Mouse (Mus musculus) C2C12 (cell line): ENCODE results near the gene Cat. TPM values are rescaled to one million over a fixed set of nuclear protein-coding genes. Genes with fewer than 3 reads are reported as not detected.

Source experiments
- H3K27me3 ChIP-seq: one replicate; pipeline ENCODE4 v1.6.1; 2011; ENCODE audit not compliant: control insufficient read depth, insufficient read depth, insufficient read length
- H3K36me3 ChIP-seq: one replicate; pipeline ENCODE4 v1.6.1; 2011; ENCODE audit not compliant: control insufficient read depth, insufficient read depth
- H3K4me3 ChIP-seq: one replicate; pipeline ENCODE4 v1.5.1; 2011; ENCODE audit warnings: mild to moderate bottlenecking, control low read depth; ENCODE audit not compliant: poor library complexity, insufficient read depth, severe bottlenecking
- H3K79me2 ChIP-seq: one replicate; pipeline ENCODE4 v1.6.1; 2011; ENCODE audit not compliant: control insufficient read depth, insufficient read depth
- H3K79me3 ChIP-seq: one replicate; pipeline ENCODE4 v1.6.1; 2011; ENCODE audit warnings: low read depth, control low read depth
- H3ac ChIP-seq: one replicate; pipeline ENCODE3; 2011; ENCODE audit warnings: low read depth; ENCODE audit not compliant: control insufficient read depth, insufficient read length
- CEBPB ChIP-seq: IDR thresholded peaks from one replicate; pipeline ENCODE4 v1.6.1; 2011; ENCODE audit warnings: low read depth, mild to moderate bottlenecking, control low read depth, moderate library complexity
- CTCF ChIP-seq: IDR thresholded peaks from one replicate; pipeline ENCODE4 v1.5.1; 2011; ENCODE audit not compliant: control insufficient read depth, insufficient read depth, insufficient read length
- FOSL1 ChIP-seq: IDR thresholded peaks from one replicate; pipeline ENCODE4 v1.8.0; 2011; ENCODE audit warnings: mild to moderate bottlenecking, low read length; ENCODE audit not compliant: poor library complexity, insufficient read depth, severe bottlenecking
- MAX ChIP-seq: IDR thresholded peaks from one replicate; pipeline ENCODE4 v1.6.1; 2011; ENCODE audit warnings: mild to moderate bottlenecking, control low read depth
- MYOD1 ChIP-seq: IDR thresholded peaks from one replicate; pipeline ENCODE4 v1.6.1; 2011; ENCODE audit warnings: low read depth; ENCODE audit not compliant: control insufficient read depth, insufficient read length
- MYOG ChIP-seq: IDR thresholded peaks from one replicate; pipeline ENCODE4 v1.6.1; 2011; ENCODE audit not compliant: control insufficient read depth, insufficient read length; ENCODE audit errors: extremely low read depth
- USF1 ChIP-seq: IDR thresholded peaks from one replicate; pipeline ENCODE4 v1.6.1; 2011; ENCODE audit warnings: low read depth, mild to moderate bottlenecking, control low read depth, moderate library complexity
- polyA plus RNA-seq: library from polyadenylated mRNA; unstranded; fragments of >200 nt; fragmentation: generic; extraction: Trizol; gene quantifications from one replicate; pipeline ENCODE4 v1.2.1, GENCODE M21; 2012; ENCODE audit warnings: missing spikeins

Gene Cat
- polyA plus RNA-seq, 1 experiment, result 14.5 TPM

GRCm38 (mm10) chr2:103457048-103457447 lies 27.9 kb downstream of the Cat start:
- H3K4me3 ChIP-seq, result no peak overlapping the region
- no peaks in the 10 kb centered on the region for H3K79me2 ChIP-seq
- TF ChIP-seq USF1, result no peak
- no peak for TF ChIP-seq CEBPB
- no peak for TF ChIP-seq MYOG
- H3K27me3 ChIP-seq, result no peaks in the 10 kb centered on the region
- no peak overlapping the region for H3ac ChIP-seq
- H3K79me3 ChIP-seq, result no peaks in the 10 kb centered on the region
- peaks cover 42% of the 10 kb centered on the region for H3K36me3 ChIP-seq

DNA sequence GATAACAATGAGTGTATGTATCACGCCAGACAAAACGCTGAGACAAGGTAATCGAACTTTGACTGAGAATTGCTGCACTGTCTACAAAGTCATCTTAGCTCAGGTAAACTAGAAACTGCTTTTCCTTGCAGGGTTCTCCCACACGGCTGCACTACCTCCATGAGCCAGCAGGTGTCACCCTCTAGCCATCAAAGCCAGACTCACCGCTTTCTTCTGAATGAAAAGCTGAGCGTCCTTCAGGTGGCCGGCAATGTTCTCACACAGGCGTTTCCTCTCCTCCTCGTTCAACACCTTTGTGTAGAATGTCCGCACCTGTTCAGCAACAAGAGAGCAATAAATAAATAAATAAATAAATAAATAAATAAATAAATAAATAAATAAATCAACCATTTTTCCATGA lies 28.3 kb downstream of the Cat start:
- Histone ChIP-seq H3K79me3 (no peaks in the 10 kb centered on the region), H3K4me3 (no peak overlapping the region), H3K27me3 (no peaks in the 10 kb centered on the region), H3K79me2 (no peaks in the 10 kb centered on the region), H3K36me3 (peaks cover 38% of the 10 kb centered on the region), H3ac (no peak overlapping the region)
- peak; percentile 86 for TF ChIP-seq CTCF
- no peak for TF ChIP-seq MAX
- TF ChIP-seq MYOD1, result no peak

DNA sequence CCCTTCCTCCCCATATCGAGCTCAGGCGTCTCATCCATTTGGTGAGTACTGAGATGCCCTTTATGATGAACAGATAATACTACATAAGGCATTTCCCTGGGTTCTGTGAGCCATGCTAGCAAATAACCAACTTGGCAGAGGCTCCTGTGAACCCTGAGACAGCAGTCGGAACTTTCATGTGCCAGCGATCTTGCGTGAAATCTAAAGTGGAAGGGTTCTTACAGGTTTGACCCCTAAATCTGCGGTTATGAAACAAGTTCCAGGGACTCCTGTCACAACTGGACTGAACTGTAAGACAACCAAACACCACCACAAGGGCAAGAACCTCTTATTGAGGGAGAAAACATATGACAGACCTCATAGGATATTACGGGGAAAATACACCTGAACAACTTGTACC lies 29.2 kb downstream of the Cat start:
- Histone ChIP-seq H3ac (no peak overlapping the region), H3K79me2 (no peaks in the 10 kb centered on the region), H3K27me3 (no peaks in the 10 kb centered on the region), H3K36me3 (peaks cover 35% of the 10 kb centered on the region), H3K79me3 (no peaks in the 10 kb centered on the region), H3K4me3 (no peak overlapping the region)
- no peak for TF ChIP-seq FOSL1
- no peak for TF ChIP-seq CEBPB
- no peak for TF ChIP-seq USF1
- TF ChIP-seq MYOD1, result no peak
- no peak for TF ChIP-seq MAX
- no peak for TF ChIP-seq CTCF
- TF ChIP-seq MYOG, result no peak

GRCm38 (mm10) chr2:103452550-103452949 lies 32.4 kb downstream of the Cat start:
- H3K36me3 ChIP-seq, result peaks cover 27% of the 10 kb centered on the region
- no peaks in the 10 kb centered on the region for H3K79me3 ChIP-seq
- TF ChIP-seq MYOD1 (no peak), CTCF (no peak), MAX (no peak), FOSL1 (no peak), CEBPB (no peak), USF1 (no peak), MYOG (no peak)
- no peaks in the 10 kb centered on the region for H3K79me2 ChIP-seq
- no peak overlapping the region for H3ac ChIP-seq
- peaks cover 5% of the 10 kb centered on the region for H3K27me3 ChIP-seq
- H3K4me3 ChIP-seq, result no peak overlapping the region

GRCm38 (mm10) chr2:103450267-103450666 lies 34.7 kb downstream of the Cat start:
- Histone ChIP-seq H3K36me3 (peaks cover 15% of the 10 kb centered on the region), H3K4me3 (no peak overlapping the region), H3K79me2 (no peaks in the 10 kb centered on the region), H3ac (no peak overlapping the region), H3K79me3 (no peaks in the 10 kb centered on the region), H3K27me3 (peaks cover 12% of the 10 kb centered on the region)
- TF ChIP-seq CEBPB, result no peak
- TF ChIP-seq USF1, result no peak
- TF ChIP-seq CTCF, result no peak
- no peak for TF ChIP-seq MYOG
- no peak for TF ChIP-seq MAX

DNA sequence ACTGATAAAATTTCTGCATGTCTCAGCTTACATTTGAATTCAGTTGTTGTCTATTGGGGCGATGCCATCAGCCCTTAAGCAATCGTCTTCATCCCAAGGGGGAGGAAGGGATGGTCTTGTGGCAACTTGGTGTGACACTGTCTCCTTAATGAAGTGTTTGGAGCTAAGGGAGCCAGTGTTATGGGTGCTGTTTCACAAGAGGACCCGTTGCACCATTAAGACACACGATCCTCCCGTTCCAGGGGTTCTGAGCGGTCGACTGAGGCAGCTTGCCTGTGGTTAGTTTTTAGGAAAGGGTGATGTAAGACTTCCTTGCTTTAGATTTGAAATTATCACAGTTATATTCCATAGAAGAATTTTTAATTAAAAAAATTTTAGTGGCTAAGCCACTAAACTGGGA lies 35.1 kb downstream of the Cat start:
- TF ChIP-seq MAX, result no peak
- TF ChIP-seq USF1, result no peak
- TF ChIP-seq MYOD1, result no peak
- TF ChIP-seq CEBPB, result no peak
- TF ChIP-seq MYOG, result no peak
- TF ChIP-seq CTCF, result no peak
- TF ChIP-seq FOSL1, result no peak
- Histone ChIP-seq H3ac (no peak overlapping the region), H3K79me3 (no peaks in the 10 kb centered on the region), H3K79me2 (no peaks in the 10 kb centered on the region), H3K36me3 (peaks cover 13% of the 10 kb centered on the region), H3K27me3 (peaks cover 14% of the 10 kb centered on the region), H3K4me3 (no peak overlapping the region)
